10 mouse cellular contexts compared by ENCODE assay signal in the genomic region with DNA sequence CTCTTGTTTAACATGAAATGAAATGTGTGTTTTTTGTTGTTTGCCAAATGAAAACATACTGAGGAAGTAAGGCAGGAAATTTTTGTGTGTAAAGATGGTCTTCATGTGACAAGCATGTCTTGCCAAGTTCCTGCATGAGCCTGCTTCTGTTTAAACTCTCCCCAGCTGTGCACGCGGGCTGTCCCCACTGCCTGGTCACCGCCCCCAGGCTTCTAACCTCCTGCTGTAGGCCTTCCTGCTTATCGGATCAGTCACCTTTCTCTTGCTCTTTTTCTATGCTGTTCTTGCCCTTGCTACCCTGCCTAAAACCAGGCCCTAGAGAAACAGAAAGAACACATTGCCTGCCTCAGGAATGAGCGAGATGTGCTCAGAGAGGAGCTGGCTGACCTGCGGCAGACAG. TPM values are rescaled to one million over a fixed set of nuclear protein-coding genes. Genes with fewer than 3 reads are reported as not detected.
DNase-seq lines count a peak whose midpoint lies in the region; ATAC-seq lines count a peak whose summit lies in the region.
"Had no signal": no experiment of that assay in that cellular context is flagged by ENCODE, and none has a peak within 500 bp of the region (broad histone marks: within the 10 kb centered on the region; RNA-seq: fewer than 3 reads in every experiment).

No protein-coding gene starts in this region.

- no peaks in the 10 kb centered on the region for H3K4me1 ChIP-seq in midbrain, embryonic 10.5 days

- DNase-seq in layer of hippocampus, adult 9-11 months, result peak; percentile 16
- DNase-seq in layer of hippocampus, postnatal 25 days (ENCODE audit: extremely low spot score in 1 of 2, low spot score in 1 of 2), result no peak
- DNase-seq in c-Kit-positive CD71-positive TER-119-positive erythroid progenitor cells, embryonic 14.5 days (ENCODE audit: low spot score), result peak; percentile 10
- peak; percentile 35 to 67 for DNase-seq in kidney, postnatal 25 days
- DNase-seq in left cerebral cortex, postnatal 36 days (ENCODE audit: low spot score in 2 of 2), result no peak
- no peak for DNase-seq in midbrain, embryonic 10.5 days (ENCODE audit: low spot score)
- no peak for DNase-seq in thymus, postnatal 36 days
- DNase-seq: cerebellum, adult 8-10 months had no signal

- H3K4me3 ChIP-seq in midbrain, embryonic 10.5 days, result no peak overlapping the region

- peak; percentile 98 for ATAC-seq in megakaryocyte-erythroid progenitor cell, adult 5-6 weeks (replicated peaks; ENCODE audit: low FRiP score, low TSS enrichment, poor library complexity, severe bottlenecking)
- ATAC-seq: midbrain, embryonic 16.5 days had no signal

- H3K9me3 ChIP-seq in midbrain, embryonic 10.5 days (replicated peaks), result no peaks in the 10 kb centered on the region

- peaks cover 37% of the 10 kb centered on the region for H3K36me3 ChIP-seq in midbrain, embryonic 10.5 days

- H3K27me3 ChIP-seq in midbrain, embryonic 10.5 days (ENCODE audit: low read depth, poor library complexity, severe bottlenecking), result no peaks in the 10 kb centered on the region

- intact Hi-C loops in left cerebral cortex, postnatal 36 days (cut with DNase I), result no loop called here

- WGBS in midbrain, embryonic 10.5 days, result 82% methylated on average over 6 of the region's 6 CpGs

- H3K27ac ChIP-seq in midbrain, embryonic 10.5 days (replicated peaks), result no peak overlapping the region

RNA-seq across cellular contexts. Expression of gene Mlh1, which starts 58.1 kb away (rescaled TPM):
- total RNA-seq in layer of hippocampus, postnatal 25 days (2021), result 10 to 100 TPM; 14.5 to 19.6 TPM
- 47.2 and 69.4 TPM in 2 replicates for total RNA-seq in megakaryocyte-erythroid progenitor cell, adult 5-6 weeks (2014; fragmentation: Nextera tagmentation)
- total RNA-seq in megakaryocyte-erythroid progenitor cell, adult 5-6 weeks (2017), result 41.0 and 68.5 TPM in 2 replicates
- 10 to 100 TPM; 13.5 to 18.4 TPM for total RNA-seq in left cerebral cortex, postnatal 36 days (2021)
- 51.9 and 54.3 TPM in 2 replicates for polyA plus RNA-seq in midbrain, embryonic 10.5 days (2016; fragmentation: Nextera tagmentation; extraction: Ambion mirVana)

RNA-seq across cellular contexts. Expression of gene Epm2aip1, which starts 58.2 kb away (rescaled TPM):
- total RNA-seq in layer of hippocampus, postnatal 25 days (2021), result 10 to 100 TPM; 75.0 to 75.5 TPM
- total RNA-seq in megakaryocyte-erythroid progenitor cell, adult 5-6 weeks (2014; fragmentation: Nextera tagmentation), result 15.9 and 16.7 TPM in 2 replicates
- total RNA-seq in megakaryocyte-erythroid progenitor cell, adult 5-6 weeks (2017), result 11.2 and 18.6 TPM in 2 replicates
- total RNA-seq in left cerebral cortex, postnatal 36 days (2021), result 10 to 100 TPM; 77.8 to 79.7 TPM
- polyA plus RNA-seq in midbrain, embryonic 10.5 days (2016; fragmentation: Nextera tagmentation; extraction: Ambion mirVana), result 25.3 and 30.4 TPM in 2 replicates

Comparison
In these comparisons a context has a peak if more than half of its experiments do, and no peak if none do; other contexts are left out.
1. DNase-seq: peak in layer of hippocampus, adult 9-11 months (single experiment), c-Kit-positive CD71-positive TER-119-positive erythroid progenitor cells, embryonic 14.5 days (single experiment) and kidney, postnatal 25 days (2 of 2); none in layer of hippocampus, postnatal 25 days (0 of 2), left cerebral cortex, postnatal 36 days (0 of 2), midbrain, embryonic 10.5 days (single experiment) and thymus, postnatal 36 days (0 of 2).